ENCODE assay signal across 8 mouse cellular contexts in genomic region chr9:78107912-78108795, GRCm38 (mm10). TPM values are rescaled to one million over a fixed set of nuclear protein-coding genes. Genes with fewer than 3 reads are reported as not detected.
DNase-seq lines count a peak whose midpoint lies in the region; ATAC-seq lines count a peak whose summit lies in the region.

No protein-coding gene starts in this region.

- H3K27me3 ChIP-seq in hindbrain, embryonic 15.5 days, result no peaks in the 10 kb centered on the region

- peak; percentile 85 for ATAC-seq in hindbrain, embryonic 15.5 days (ENCODE audit: low FRiP score, low read depth)
- ATAC-seq in megakaryocyte, adult 5-6 weeks (ENCODE audit: poor library complexity, severe bottlenecking), result peak; percentile 47

- peak overlapping the region; percentile 90 for H3K4me2 ChIP-seq in hindbrain, embryonic 15.5 days

- under 1% methylated on average over 88 of the region's 88 CpGs for WGBS in hindbrain, embryonic 15.5 days

- H3K9me3 ChIP-seq in hindbrain, embryonic 15.5 days, result no peaks in the 10 kb centered on the region

- DNase-seq in WW6 (ENCODE audit: low read depth, low spot score), result peak; percentile 58
- DNase-seq in cerebellum, postnatal 25 days, result peak; percentile 90 to 92
- DNase-seq in frontal cortex, postnatal 25 days (ENCODE audit: low spot score in 2 of 2), result peak; percentile 21 to 65
- DNase-seq in left cerebral cortex, adult 8-10 months (ENCODE audit: low spot score in 2 of 2), result peak; percentile 69
- DNase-seq in right cerebral cortex, adult 18-20 months, result peak; percentile 84
- DNase-seq in urinary bladder, adult 2 months (ENCODE audit: low spot score), result peak; percentile 75

- peak overlapping the region; percentile 93 for H3K27ac ChIP-seq in hindbrain, embryonic 15.5 days (replicated peaks)

- peaks cover 30% of the 10 kb centered on the region for H3K4me1 ChIP-seq in hindbrain, embryonic 15.5 days (replicated peaks)

- H3K4me3 ChIP-seq in hindbrain, embryonic 15.5 days, result peak overlapping the region; percentile 73

- no peaks in the 10 kb centered on the region for H3K36me3 ChIP-seq in hindbrain, embryonic 15.5 days

- peak overlapping the region; percentile 77 for H3K9ac ChIP-seq in hindbrain, embryonic 15.5 days

RNA-seq across cellular contexts. Expression of gene Fbxo9, which starts 0.7 kb away (rescaled TPM):
- 74.3 and 83.5 TPM in 2 replicates for polyA plus RNA-seq in hindbrain, embryonic 15.5 days (2015; fragmentation: Nextera tagmentation; extraction: Ambion mirVana)
- 100 to 1,000 TPM in 3 of 4 experiments, 10 to 100 TPM in 1; 99.4 to 119 (median 108) TPM for total RNA-seq in left cerebral cortex, adult 8-10 months (2022)
- total RNA-seq in megakaryocyte, adult 5-6 weeks (2015), result 40.3 and 50.5 TPM in 2 replicates
- 43.8 and 49.2 TPM in 2 replicates for total RNA-seq in megakaryocyte, adult 5-6 weeks (2017)
- 80.0 and 81.1 TPM in 2 replicates for polyA plus RNA-seq in urinary bladder, adult 2 months (2012; rRNA removed)

RNA-seq across cellular contexts. Expression of gene Ick, which starts 0.8 kb away (rescaled TPM):
- polyA plus RNA-seq in hindbrain, embryonic 15.5 days (2015; fragmentation: Nextera tagmentation; extraction: Ambion mirVana), result 36.2 and 36.9 TPM in 2 replicates
- total RNA-seq in left cerebral cortex, adult 8-10 months (2022), result 10 to 100 TPM; 15.2 to 18.3 (median 16.6) TPM
- total RNA-seq in megakaryocyte, adult 5-6 weeks (2015), result 3.4 and 6.2 TPM in 2 replicates
- 2.5 and 8.0 TPM in 2 replicates for total RNA-seq in megakaryocyte, adult 5-6 weeks (2017)
- polyA plus RNA-seq in urinary bladder, adult 2 months (2012; rRNA removed), result 18.2 and 20.5 TPM in 2 replicates

RNA-seq across cellular contexts. Expression of gene Gcm1, which starts 56.4 kb away (rescaled TPM):
- polyA plus RNA-seq in hindbrain, embryonic 15.5 days (2015; fragmentation: Nextera tagmentation; extraction: Ambion mirVana), result not detected in 2 replicates
- total RNA-seq in left cerebral cortex, adult 8-10 months (2022), result not detected
- not detected in 2 replicates for total RNA-seq in megakaryocyte, adult 5-6 weeks (2015)
- not detected in 2 replicates for total RNA-seq in megakaryocyte, adult 5-6 weeks (2017)
- polyA plus RNA-seq in urinary bladder, adult 2 months (2012; rRNA removed), result not detected in 2 replicates

Comparison
In these comparisons a context has a peak if more than half of its experiments do, and no peak if none do; other contexts are left out.
1. Peak in every context shown above with its lines: DNase-seq, ATAC-seq, H3K4me3 ChIP-seq and H3K27ac ChIP-seq.